Mouse (Mus musculus) olfactory bulb, adult 2 months (tissue): Measurements from ENCODE around the gene Lacc1. TPM values are rescaled to one million over a fixed set of nuclear protein-coding genes. Genes with fewer than 3 reads are reported as not detected.
"Not testable (repeated sequence)": the region's sequence is repeated elsewhere in the genome, so short reads cannot be mapped to it uniquely, and the experiment has no call there.

Source experiments
- H3K27ac ChIP-seq: fragments of 200-500 bp; 2 replicates; pipeline ENCODE4 v1.5.1; 2012; ENCODE audit warnings: low read depth, low read length; ENCODE audit not compliant: insufficient read depth
- H3K4me1 ChIP-seq: fragments of 200-500 bp; 2 replicates; pipeline ENCODE4 v1.6.1; 2012; ENCODE audit warnings: low read length; ENCODE audit not compliant: control insufficient read depth, insufficient read depth
- H3K4me3 ChIP-seq: fragments of 200-500 bp; 2 replicates; pipeline ENCODE4 v1.5.1; 2012; ENCODE audit warnings: mild to moderate bottlenecking, low read depth, low read length, moderate library complexity; ENCODE audit not compliant: insufficient read depth
- CTCF ChIP-seq: fragments of 200-500 bp; IDR thresholded peaks from 2 replicates; pipeline ENCODE4 v1.5.1; 2012; ENCODE audit warnings: low read depth, mild to moderate bottlenecking, low read length, moderate library complexity; ENCODE audit not compliant: insufficient read depth
- POLR2A ChIP-seq: fragments of 200-500 bp; IDR thresholded peaks from 2 replicates; pipeline ENCODE4 v1.6.1; 2012; ENCODE audit warnings: mild to moderate bottlenecking, low read depth, low read length, moderate library complexity; ENCODE audit not compliant: insufficient read depth
- WGBS: fragments of 180-500 bp; shearing (Covaris S2); methylation state at CpG from one replicate; pipeline ENCODE4 v1.1.7; 2018; 5-methylcytosine and 5-hydroxymethylcytosine counted together
- polyA plus RNA-seq: library from polyadenylated mRNA; stranded (reverse); fragments of >200 nt; gene quantifications from 2 replicates; pipeline ENCODE4 v1.2.4, GENCODE M21; 2012; ENCODE audit warnings: low replicate concordance; ENCODE audit not compliant: missing spikeins, insufficient read depth, insufficient read length

Gene Lacc1
- polyA plus RNA-seq, 1 experiment, result not detected

DNA sequence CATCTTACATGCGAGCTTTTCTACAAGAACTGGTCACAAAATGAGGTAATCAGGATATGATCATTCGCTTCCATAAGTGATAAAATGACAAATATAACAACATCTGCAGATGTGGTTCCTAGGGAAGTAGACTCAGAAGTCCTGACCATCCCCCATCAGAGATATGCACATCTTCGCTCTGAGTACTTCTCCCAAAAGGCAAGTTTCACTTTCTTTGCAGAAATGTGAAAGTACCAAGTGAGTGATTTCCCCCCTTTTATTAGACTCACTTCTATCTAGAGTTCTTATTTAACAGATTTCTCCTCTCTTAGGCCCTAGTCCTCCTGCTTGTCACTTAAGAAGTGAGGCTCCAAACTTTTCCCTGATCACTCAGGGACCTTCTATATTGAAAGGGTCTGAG, 3.3 kb downstream of the Lacc1 start:
- Histone ChIP-seq H3K27ac (no peak overlapping the region), H3K4me3 (no peak overlapping the region), H3K4me1 (peaks cover 5% of the 10 kb centered on the region; the same call in 1 of the 2 replicates)
- TF ChIP-seq POLR2A, result no peak
- no peak for TF ChIP-seq CTCF
- WGBS, result 97% methylated on average over 3 of the region's 3 CpGs

DNA sequence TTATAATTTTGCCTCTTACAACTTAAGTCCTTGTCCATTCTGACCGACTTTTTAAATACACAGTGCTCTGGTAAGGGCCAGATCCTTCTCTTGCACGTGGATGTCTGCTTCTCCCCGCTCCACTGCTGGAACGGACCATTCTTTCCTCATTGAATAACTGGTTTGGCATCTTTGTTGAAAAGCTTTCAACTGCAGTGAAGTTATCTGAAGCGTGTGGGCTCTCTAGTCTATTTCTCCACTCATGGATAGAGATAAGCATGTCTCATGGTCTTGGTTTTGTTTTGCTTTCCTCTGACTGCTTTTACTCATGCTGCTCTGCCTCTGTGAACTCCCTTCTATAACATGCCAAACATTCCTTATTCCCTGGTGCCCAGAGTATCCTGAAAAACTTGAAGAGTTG, 4.3 kb downstream of the Lacc1 start:
- TF ChIP-seq POLR2A, result no peak
- TF ChIP-seq CTCF, result no peak

DNA sequence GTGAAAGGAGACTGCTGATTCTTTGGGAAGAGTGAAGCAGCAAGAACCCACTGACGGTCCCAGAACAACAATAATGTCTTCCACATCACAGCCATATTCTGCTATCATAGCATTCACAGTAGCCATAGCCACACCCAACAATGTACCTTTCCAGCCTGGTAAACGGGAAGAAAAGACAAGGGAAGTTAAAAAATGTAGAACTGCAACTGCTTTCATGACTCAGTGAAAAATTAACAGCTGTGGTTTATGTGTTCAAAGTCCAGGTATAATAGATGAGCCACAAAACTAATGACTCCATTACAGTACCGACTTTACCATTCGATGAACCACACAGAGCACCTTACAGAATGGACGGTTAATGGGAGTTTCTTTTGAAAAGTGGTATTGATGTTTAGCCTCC, 5.9 kb downstream of the Lacc1 start:
- H3K4me3 ChIP-seq, result no peak overlapping the region
- WGBS, result 94% methylated on average over 5 of the region's 5 CpGs
- no peaks in the 10 kb centered on the region for H3K4me1 ChIP-seq
- no peak overlapping the region for H3K27ac ChIP-seq
- TF ChIP-seq POLR2A (no peak), CTCF (no peak)

More for the DNA sequence above, 4.3 kb downstream of the Lacc1 start:
- Histone ChIP-seq H3K4me3 (no peak overlapping the region), H3K4me1 (peaks cover 5% of the 10 kb centered on the region; the same call in 1 of the 2 replicates), H3K27ac (no peak overlapping the region)
- WGBS, result 75% methylated on average over 5 of the region's 5 CpGs

DNA sequence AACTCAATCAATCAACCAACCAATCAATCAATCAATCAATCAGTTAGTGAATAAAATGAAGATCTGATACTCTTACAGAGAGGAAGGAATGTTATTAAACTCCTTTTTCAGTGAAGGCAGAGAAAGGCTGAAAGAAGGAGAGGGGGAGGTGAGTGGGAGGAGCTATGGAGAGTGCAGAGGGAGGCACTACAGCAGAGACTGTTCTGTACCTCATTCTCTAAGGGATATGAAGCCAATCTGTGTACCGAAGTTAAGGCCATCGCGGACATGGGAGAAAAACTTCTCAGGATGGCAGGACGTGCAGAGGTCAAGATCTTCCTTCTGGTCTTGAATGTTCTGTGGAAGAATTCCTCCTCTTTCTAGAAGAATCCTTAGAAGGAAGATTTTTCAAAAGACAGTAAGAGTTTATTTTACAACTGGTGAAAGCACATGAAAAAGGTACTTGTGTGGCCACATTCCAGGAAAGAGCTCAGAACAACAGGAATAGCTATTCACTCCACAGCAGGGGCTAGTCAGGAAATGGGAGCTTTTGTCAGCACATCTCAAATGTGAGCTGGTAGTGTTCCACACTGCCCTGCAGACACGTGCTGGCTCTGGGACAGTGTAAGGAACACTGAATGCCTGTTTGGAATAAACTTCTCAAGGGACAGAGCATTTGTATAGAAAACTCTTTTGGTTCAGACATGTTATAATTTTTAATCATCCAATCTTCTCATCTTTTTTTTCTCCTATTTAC, 7.2 kb downstream of the Lacc1 start:
- Histone ChIP-seq H3K27ac (no peak overlapping the region), H3K4me1 (no peaks in the 10 kb centered on the region), H3K4me3 (no peak overlapping the region)
- no peak for TF ChIP-seq POLR2A
- TF ChIP-seq CTCF, result no peak
- 50% methylated on average over 5 of the region's 5 CpGs for WGBS

DNA sequence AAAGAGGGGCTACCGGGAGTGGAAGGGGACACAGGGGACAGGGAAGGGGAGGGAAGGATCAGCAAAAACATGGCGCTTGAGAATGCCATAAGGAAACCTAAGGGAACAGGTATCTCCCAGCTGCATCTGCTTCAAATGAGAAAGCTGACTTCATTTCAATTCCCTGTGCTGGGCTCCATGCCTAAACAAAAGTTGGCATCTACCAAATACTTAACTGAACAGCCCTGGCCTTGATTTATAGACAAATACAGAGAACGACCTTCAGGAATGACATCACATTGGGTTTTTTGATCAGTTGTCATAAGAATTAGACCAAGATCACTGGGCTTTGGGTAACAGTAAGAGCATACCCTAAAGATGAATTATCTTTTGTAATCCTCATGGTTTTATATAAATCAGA, 12.2 kb downstream of the Lacc1 start:
- WGBS, result 82% methylated on average over 3 of the region's 3 CpGs
- TF ChIP-seq POLR2A (no peak), CTCF (no peak)
- H3K4me3 ChIP-seq, result no peak overlapping the region
- H3K4me1 ChIP-seq, result no peaks in the 10 kb centered on the region
- no peak overlapping the region for H3K27ac ChIP-seq

DNA sequence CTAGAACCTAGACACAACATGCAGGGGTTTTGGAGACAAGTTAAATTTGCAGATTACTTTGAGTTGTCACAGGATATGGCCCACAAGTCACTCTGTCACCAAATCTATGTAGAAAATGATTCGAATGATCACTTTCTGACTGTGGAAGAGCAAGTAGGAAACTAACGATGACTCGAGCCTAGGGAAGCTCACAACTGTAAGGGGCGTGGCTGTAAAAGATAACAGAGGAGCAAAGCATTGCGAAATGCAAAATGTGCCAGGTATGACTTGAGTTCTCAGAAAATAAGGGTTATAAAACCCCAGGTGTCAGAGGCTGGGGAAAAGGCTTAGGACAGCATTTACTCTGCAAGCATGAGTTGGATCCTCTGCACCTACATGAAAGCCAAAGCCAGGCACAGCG, 19.5 kb downstream of the Lacc1 start:
- no peak for TF ChIP-seq POLR2A
- no peak for TF ChIP-seq CTCF
- Histone ChIP-seq H3K27ac (no peak overlapping the region), H3K4me3 (no peak overlapping the region), H3K4me1 (no peaks in the 10 kb centered on the region)
- WGBS, result 83% methylated on average over 6 of the region's 6 CpGs

DNA sequence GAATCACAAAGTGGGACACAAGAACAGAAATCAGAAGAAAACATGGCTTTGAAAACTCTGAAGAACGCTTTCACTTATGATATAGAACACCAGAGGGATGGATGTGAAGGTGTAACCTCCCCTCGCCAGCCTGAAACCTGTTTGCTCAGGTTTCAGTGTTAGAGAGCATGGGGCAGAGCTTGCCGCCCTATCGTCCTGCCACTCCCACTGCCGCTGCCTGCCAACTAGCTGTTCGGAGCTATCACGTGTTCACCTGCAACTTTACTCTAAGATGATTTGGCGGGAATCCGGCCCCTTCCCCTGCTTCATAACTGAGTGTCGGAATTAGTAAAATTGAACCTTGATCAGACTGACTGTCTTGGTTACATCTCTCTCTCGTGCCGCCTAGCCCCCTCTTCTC, 19.9 kb downstream of the Lacc1 start:
- H3K4me3 ChIP-seq, H3K4me1 ChIP-seq, H3K27ac ChIP-seq: not testable (repeated sequence)
- WGBS, result 77% methylated on average over 12 of the region's 12 CpGs

DNA sequence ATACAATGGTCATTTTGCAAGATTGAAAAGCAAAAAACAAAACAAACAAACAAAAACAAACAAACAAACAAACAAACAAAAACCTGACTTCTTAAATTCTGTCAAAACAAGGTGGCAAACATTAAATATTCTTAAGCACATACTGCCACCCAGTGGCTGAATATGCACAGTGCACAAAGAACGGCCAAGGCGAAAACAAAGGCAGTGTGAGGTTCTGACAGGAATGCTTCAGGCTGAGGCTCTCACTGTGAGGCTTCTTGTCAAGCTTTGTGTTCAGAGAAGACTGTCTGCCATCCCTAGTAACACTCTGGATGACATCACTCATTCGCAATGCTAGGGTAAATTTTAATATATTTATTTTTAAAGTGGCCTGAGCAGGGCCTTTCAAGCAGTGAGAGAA, 24.9 kb downstream of the Lacc1 start:
- no peak overlapping the region for H3K27ac ChIP-seq
- no peaks in the 10 kb centered on the region for H3K4me1 ChIP-seq
- no peak overlapping the region for H3K4me3 ChIP-seq
- 4% methylated on average over 3 of the region's 3 CpGs for WGBS
- TF ChIP-seq CTCF (no peak), POLR2A (no peak)

DNA sequence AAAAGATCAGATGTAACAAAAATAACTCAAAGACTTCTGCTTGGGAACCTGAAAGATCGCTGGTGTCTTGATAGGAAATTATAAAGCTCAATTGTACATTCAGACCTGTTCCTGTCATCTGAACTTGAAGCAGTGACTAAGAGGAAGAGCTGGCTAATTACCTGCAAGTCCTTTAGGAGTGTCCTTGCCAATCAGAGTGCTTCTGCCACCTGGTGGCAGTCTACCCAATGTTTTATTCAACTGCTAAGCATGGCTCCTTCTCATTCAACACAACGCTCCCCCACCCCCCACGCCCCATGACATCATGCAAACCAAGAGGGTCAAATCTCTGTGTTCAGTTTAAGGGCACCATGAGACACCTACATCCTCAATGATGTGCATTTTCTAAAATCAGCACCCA, 28.5 kb downstream of the Lacc1 start:
- H3K4me1 ChIP-seq, result no peaks in the 10 kb centered on the region
- WGBS, result 16% methylated on average over 3 of the region's 3 CpGs
- H3K27ac ChIP-seq, result no peak overlapping the region
- no peak overlapping the region for H3K4me3 ChIP-seq
- TF ChIP-seq POLR2A (no peak), CTCF (no peak)

DNA sequence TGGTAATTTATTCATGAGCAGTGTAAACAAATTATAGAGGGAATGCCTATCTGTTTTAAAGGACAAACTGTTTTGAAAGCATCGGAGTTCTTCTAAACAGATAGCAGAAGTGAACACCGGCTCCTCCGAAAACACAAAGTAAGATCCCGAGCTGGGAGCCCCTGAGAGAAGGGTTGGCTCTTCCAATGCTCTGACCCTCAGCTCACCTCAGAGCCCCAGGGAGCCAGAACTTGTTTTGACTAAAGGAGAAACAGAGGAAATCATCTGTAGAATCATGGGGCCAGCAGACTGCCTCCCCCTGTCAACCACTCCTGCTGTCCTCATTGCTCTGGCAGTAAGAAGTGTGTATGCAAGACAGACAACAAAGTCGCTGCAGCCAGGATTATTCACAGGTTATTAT, 31.1 kb downstream of the Lacc1 start:
- Histone ChIP-seq H3K27ac (no peak overlapping the region), H3K4me3 (no peak overlapping the region), H3K4me1 (no peaks in the 10 kb centered on the region)
- WGBS, result 75% methylated on average over 5 of the region's 5 CpGs
- no peak for TF ChIP-seq CTCF
- no peak for TF ChIP-seq POLR2A
